Mouse (Mus musculus) spleen, adult 12 weeks (tissue): ENCODE measurements around the gene Wdr6.

Source experiments
- DNase-seq: peaks from one replicate; pipeline ENCODE4 v3.0.0; 2022; ENCODE audit warnings: low spot score

Gene Wdr6

DNA sequence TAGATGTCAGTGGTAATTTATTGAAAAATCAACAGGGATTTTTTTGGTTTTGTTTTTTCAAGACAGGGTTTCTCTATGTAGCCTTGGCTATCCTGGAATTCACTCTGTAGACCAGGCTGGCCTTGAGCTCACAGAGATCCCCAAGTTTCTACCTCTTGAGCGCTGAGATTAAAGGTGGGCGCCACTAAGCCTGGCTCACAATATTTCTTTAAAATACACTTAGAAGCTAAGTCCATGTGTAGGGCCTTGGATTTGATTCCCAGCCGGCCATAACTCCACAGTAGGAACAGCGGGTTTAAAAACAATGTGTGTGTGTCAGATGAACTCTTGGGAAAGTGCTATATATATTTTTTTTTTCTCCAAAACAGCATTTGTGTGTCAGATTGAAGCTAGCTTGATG is 55.2 kb downstream of the Wdr6 start:
- DNase-seq, result no peak
